Mouse (Mus musculus) spleen, postnatal 14 days (tissue): ENCODE results near the gene Sh3gl2.

ENCODE experiments used
- DNase-seq, 2 experiments: peaks; one replicate each; pipeline ENCODE4 v3.0.0; 2021 to 2022; ENCODE audit warnings: low spot score in 2 of 2

Sh3gl2 gene

GRCm38 (mm10) chr4:85305912-85306573, 101.1 kb downstream of the Sh3gl2 start:
- no peak for DNase-seq

DNA sequence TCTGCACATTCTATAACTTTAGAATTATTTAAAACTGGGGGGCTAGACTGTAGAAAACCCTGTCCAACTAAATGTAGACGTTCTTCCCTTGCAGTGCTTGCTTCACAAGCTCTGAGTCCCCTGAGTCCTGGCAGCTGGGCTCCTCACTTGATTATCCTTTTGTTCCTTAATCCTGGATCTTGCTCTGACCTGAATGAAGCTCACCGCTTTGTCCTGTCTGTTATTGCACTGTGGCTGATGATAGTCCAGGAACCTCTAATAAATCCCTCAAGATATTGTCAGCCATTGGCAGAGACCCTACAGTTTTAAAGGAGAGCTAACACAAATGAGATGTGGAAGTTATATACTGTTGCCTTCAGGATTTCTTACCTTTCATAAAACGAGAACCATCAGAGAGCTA, 114.2 kb downstream of the Sh3gl2 start:
- DNase-seq = no peak

DNA sequence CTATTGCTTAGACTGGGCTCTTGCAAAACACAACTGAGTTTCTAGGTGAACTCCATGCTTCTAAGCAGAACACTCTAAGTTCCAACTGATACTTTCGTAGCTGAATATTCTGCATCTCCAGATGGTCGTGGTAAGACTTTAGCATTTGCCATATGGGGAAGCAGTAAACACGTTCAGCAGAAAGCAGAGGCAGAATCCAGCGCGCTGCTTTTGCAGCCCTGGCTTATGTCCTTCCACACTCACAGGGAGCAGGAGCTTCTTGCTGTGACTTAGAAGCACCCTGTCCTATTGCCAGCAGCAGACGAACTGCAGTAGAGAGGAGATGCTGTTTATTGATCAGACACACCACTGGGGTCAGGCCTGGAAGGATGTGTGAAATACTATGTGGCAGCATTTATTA, 120.5 kb downstream of the Sh3gl2 start:
- no peak for DNase-seq

GRCm38 (mm10) chr4:85326052-85326451, 121.1 kb downstream of the Sh3gl2 start:
- no peak for DNase-seq

- DNase-seq = no peak
Observed at GRCm38 (mm10) chr4:85334688-85335200, 129.8 kb downstream of the Sh3gl2 start.

DNA sequence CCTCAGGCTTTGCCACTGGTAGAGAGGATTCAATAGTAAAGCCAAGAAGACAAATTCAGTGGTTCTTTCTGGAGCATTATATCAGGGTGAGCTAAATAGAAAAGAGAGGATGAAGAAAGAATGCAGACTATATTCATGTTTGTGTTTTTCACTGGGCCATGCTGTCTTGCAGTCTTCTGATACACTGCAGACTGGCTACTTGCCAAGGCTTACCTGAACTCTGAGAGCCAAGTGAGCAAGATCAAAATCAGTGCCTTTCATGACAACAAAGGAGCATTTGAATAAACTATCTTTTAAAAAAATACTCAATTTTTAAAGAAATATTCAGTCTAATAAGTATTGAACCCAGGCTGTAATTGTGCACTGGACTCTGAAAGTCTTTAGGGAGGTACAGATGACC, 131.4 kb downstream of the Sh3gl2 start:
- no peak for DNase-seq

GRCm38 (mm10) chr4:85339126-85339525, 134.2 kb downstream of the Sh3gl2 start:
- DNase-seq = no peak

GRCm38 (mm10) chr4:85340686-85341085, 135.8 kb downstream of the Sh3gl2 start:
- no peak for DNase-seq

DNA sequence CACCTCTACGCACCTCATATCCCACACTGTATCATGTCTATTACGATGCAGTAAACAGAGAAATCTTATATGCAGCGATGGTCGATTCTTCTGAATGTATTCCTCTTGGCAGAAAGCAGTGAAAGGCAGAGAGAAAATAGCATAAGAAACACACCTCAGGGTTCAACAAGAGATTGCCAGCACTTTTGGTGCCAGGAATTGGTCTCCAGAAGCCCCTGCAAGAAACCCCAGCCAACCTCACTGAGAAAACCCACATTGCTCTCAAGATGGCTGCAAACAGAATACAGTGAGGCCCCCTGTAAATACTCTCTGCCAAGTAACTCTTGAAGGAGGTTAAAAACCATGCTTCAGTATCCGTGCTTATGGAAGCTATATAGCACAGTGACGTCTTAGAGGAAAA, 141.0 kb downstream of the Sh3gl2 start:
- no peak for DNase-seq

GRCm38 (mm10) chr4:85348079-85348643, 143.2 kb downstream of the Sh3gl2 start:
- no peak for DNase-seq

DNA sequence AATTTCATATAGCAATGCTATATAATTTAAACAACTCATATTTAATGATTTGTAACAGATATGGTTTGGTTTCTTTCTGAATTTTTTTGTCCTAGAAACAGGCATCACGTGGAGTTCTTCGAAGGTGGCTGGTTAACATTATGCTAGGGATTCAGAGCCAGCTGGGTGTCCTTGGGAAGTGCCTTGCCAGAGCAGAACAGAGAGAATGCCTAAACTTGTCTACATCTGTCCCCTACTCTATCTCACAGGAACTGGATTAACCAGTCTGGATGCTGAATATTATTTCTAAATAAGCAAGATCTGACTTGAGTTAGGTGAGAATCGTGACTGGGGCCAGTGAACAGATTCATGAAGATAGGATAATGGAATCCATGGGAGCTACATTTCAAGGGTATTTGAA, 157.7 kb downstream of the Sh3gl2 start:
- no peak for DNase-seq

GRCm38 (mm10) chr4:85363205-85363604, 158.3 kb downstream of the Sh3gl2 start:
- DNase-seq = no peak

DNA sequence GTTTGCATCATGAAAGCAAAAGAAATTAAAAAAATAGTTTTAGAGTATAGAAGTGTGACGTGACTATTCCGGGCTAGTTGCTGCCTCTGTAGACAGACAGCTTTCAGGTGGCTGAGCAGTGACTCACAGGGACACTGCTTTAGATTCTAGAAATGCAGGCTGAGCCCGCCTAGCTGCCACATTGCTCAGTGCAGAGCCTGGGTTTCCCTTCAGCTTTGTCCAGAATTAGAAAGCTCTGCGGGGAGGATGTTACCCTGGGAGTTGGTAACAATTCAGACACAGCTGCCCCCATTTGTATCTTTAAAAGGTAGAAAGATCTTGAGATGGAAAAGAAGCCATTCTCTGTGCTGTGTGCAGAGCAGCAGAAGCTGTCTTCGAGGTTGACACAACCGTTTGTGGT, 166.1 kb downstream of the Sh3gl2 start:
- no peak for DNase-seq

- no peak for DNase-seq
Observed at GRCm38 (mm10) chr4:85374801-85375200, 169.9 kb downstream of the Sh3gl2 start.

DNA sequence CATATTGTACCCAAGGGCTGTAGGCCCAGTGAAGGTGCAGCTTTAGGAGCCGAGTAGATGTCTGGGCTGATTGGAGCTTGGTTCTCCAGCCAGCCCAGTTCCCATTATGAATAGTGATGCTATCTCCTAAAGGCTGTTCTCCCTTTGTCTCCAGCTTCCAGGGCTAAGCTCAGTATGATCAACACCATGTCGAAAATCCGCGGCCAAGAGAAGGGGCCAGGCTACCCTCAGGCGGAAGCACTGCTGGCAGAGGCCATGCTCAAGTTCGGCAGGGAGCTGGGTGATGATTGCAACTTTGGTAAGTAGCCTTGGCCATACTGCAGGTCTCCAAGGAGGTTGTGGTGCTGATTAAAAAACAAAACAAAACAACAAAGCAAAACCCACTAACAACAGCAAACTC, 171.3 kb downstream of the Sh3gl2 start:
- DNase-seq = no peak

- DNase-seq = no peak
Observed at GRCm38 (mm10) chr4:85376610-85377009, 171.7 kb downstream of the Sh3gl2 start.

GRCm38 (mm10) chr4:85385241-85385640, 180.3 kb downstream of the Sh3gl2 start:
- DNase-seq = no peak

DNA sequence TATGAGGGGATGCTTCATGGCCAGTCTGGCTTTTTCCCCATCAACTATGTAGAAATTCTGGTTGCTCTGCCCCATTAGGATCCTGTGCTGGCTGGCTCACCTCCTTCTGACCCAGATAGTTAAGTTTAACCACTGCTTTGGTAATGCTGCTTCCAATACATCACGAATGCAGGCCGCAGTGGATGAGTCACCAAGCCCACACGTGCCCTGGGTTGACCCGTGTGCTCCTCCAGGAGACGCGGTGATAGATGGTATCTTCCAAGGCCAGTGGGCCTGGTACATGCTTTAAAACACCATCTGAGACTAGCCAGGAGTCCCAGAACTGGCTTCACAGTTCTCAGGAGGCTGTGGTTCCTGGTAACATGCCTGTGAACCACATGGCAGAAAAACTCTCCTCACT, 182.8 kb downstream of the Sh3gl2 start:
- DNase-seq = no peak

- DNase-seq = no peak
Observed at GRCm38 (mm10) chr4:85391795-85392194, 186.9 kb downstream of the Sh3gl2 start.

GRCm38 (mm10) chr4:85398765-85399164, 193.8 kb downstream of the Sh3gl2 start:
- DNase-seq = no peak

GRCm38 (mm10) chr4:85402823-85403222, 197.9 kb downstream of the Sh3gl2 start:
- DNase-seq = no peak

DNA sequence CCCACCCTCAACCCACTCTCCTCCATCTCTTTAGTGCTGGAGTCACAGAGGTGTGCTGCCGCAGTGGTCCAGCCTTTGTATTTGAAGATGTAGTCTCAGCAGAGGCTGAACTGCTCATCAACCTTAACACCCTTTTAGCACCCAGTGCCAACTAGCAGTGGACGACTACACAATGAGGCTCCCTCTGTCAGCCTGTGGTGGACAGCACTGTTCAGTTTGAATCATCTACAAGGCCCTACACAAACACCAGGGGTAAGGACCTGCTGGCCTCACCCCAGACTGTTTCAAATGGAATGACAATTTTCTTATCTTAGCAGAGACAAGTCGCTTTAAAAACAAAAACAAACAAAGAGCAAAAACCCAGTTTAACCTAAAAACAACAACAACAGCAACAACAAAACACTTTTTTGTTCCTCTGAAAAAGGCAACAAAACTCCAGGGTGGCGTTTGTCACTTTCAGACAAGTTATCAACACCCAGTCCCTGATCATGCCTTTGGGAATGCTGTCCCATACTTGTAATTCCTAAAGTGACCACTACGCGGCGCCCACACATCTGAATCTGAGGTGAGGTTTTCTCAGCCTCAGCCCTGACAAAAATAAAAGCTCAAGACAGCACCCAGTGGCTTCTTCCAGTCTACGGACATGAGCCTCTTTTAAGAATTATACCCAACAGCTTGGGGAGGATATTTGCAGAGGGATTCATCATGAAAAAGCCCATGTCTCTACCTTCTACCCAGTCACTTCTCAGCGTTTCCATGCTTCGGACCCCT, 199.7 kb downstream of the Sh3gl2 start:
- no peak for DNase-seq

DNA sequence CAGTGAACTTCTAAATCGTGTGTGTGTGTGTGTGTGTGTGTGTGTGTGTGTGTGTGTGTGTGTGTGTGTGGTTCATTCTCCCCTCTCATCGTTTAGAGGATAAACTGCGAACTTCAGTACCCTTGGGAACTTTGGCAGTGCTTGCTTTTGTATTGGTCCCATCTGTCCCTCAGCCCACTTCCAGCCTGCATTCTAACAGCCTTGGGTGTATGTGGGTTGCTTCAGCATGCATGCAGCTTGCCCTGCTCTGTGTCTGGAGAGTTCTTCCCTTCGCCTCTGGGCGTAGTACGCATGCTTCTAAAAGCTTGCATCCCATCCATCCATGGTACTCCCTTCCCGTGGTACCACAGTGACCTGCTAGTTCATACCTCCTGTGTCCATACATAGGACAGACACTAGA, 200.3 kb downstream of the Sh3gl2 start:
- no peak for DNase-seq
